Mouse (Mus musculus) hindbrain, embryonic 12.5 days (tissue): ENCODE results near the gene Mtmr10. TPM values are rescaled to one million over a fixed set of nuclear protein-coding genes. Genes with fewer than 3 reads are reported as not detected.

Source experiments
- ATAC-seq: fragments of 200-750 bp; cut with Nextera tagmentation; 2 replicates; pipeline ENCODE4 v1.8.0; 2017; ENCODE audit warnings: moderate TSS enrichment; ENCODE audit not compliant: low FRiP score
- H3K27ac ChIP-seq: fragments of 300-500 bp; sonication (generic); 2 replicates; pipeline ENCODE4 v1.5.1; 2016; ENCODE audit warnings: mild to moderate bottlenecking
- H3K27me3 ChIP-seq: fragments of 300-500 bp; sonication (generic); 2 replicates; pipeline ENCODE4 v1.6.1; 2016; ENCODE audit warnings: mild to moderate bottlenecking
- H3K36me3 ChIP-seq: fragments of 300-500 bp; sonication (generic); 2 replicates; pipeline ENCODE4 v1.6.1; 2016; ENCODE audit warnings: mild to moderate bottlenecking
- H3K4me1 ChIP-seq: fragments of 300-500 bp; sonication (generic); 2 replicates; pipeline ENCODE4 v1.6.1; 2016
- H3K4me2 ChIP-seq: fragments of 300-500 bp; sonication (generic); replicated peaks from 2 replicates; pipeline ENCODE4 v1.6.1; 2016; ENCODE audit warnings: mild to moderate bottlenecking
- H3K4me3 ChIP-seq: fragments of 300-500 bp; sonication (generic); 2 replicates; pipeline ENCODE4 v1.5.1; 2016; ENCODE audit warnings: mild to moderate bottlenecking
- H3K9ac ChIP-seq: fragments of 300-500 bp; sonication (generic); 2 replicates; pipeline ENCODE4 v1.6.1; 2016; ENCODE audit warnings: mild to moderate bottlenecking, moderate library complexity
- H3K9me3 ChIP-seq: fragments of 300-500 bp; sonication (generic); replicated peaks from 2 replicates; pipeline ENCODE4 v1.6.1; 2016; ENCODE audit warnings: mild to moderate bottlenecking
- WGBS: fragments of 180-500 bp; shearing (Covaris S2); methylation state at CpG from one replicate; pipeline ENCODE4 v1.1.7; 2016; 5-methylcytosine and 5-hydroxymethylcytosine counted together
- polyA plus RNA-seq: library from polyadenylated mRNA; unstranded; fragments of >200 nt; fragmentation: Nextera tagmentation; extraction: Ambion mirVana; gene quantifications from 2 replicates; pipeline ENCODE4 v1.2.1, GENCODE M21; 2016

Gene Mtmr10
- 14.7 and 15.6 TPM in 2 replicates for polyA plus RNA-seq

GRCm38 (mm10) chr7:64287414-64288091 lies at the start of gene Mtmr10:
Gene Mtmr10, plus strand, starts transcription at chr7:64287653.
- Histone ChIP-seq H3K9ac (peak within 1 kb of the TSS; percentile 77), H3K9me3 (no peaks in the 10 kb centered on the region), H3K4me2 (peak within 1 kb of the TSS; percentile 63), H3K4me1 (peaks cover 11% of the 10 kb centered on the region), H3K27me3 (no peaks in the 10 kb centered on the region), H3K4me3 (peak within 1 kb of the TSS; percentile 85), H3K36me3 (peaks cover 4% of the 10 kb centered on the region; the same call in 1 of the 2 replicates), H3K27ac (peak within 1 kb of the TSS; percentile 85)
- under 1% methylated on average over 77 of the region's 77 CpGs for WGBS
- ATAC-seq: peak; percentile 99

- Histone ChIP-seq H3K4me3 (no peak overlapping the region), H3K4me1 (no peaks in the 10 kb centered on the region), H3K36me3 (no peaks in the 10 kb centered on the region), H3K27me3 (no peaks in the 10 kb centered on the region), H3K9me3 (no peaks in the 10 kb centered on the region), H3K27ac (no peak overlapping the region), H3K9ac (no peak overlapping the region), H3K4me2 (no peak overlapping the region)
- WGBS: 93% methylated on average over 8 of the region's 8 CpGs
- no peak for ATAC-seq
Observed at GRCm38 (mm10) chr7:64237747-64238146, 49.7 kb upstream of the Mtmr10 start.

- Histone ChIP-seq H3K4me1 (no peaks in the 10 kb centered on the region), H3K36me3 (no peaks in the 10 kb centered on the region), H3K27me3 (no peaks in the 10 kb centered on the region), H3K4me3 (no peak overlapping the region), H3K4me2 (no peak overlapping the region), H3K9me3 (no peaks in the 10 kb centered on the region), H3K9ac (no peak overlapping the region), H3K27ac (no peak overlapping the region)
- no peak for ATAC-seq
- 91% methylated on average over 7 of the region's 7 CpGs for WGBS
Observed at GRCm38 (mm10) chr7:64238410-64239086, 48.9 kb upstream of the Mtmr10 start.

- Histone ChIP-seq H3K4me2 (no peak overlapping the region), H3K9me3 (no peaks in the 10 kb centered on the region), H3K36me3 (no peaks in the 10 kb centered on the region), H3K4me1 (no peaks in the 10 kb centered on the region), H3K27me3 (no peaks in the 10 kb centered on the region), H3K27ac (no peak overlapping the region), H3K4me3 (no peak overlapping the region), H3K9ac (no peak overlapping the region)
- 86% methylated on average over 9 of the region's 9 CpGs for WGBS
- no peak for ATAC-seq
Observed at GRCm38 (mm10) chr7:64239138-64239805, 48.2 kb upstream of the Mtmr10 start.

- no peak overlapping the region for H3K27ac ChIP-seq
- no peaks in the 10 kb centered on the region for H3K36me3 ChIP-seq
- H3K4me2 ChIP-seq: no peak overlapping the region
- no peaks in the 10 kb centered on the region for H3K9me3 ChIP-seq
- ATAC-seq: no peak
- H3K4me3 ChIP-seq: no peak overlapping the region
- WGBS: 84% methylated on average over 4 of the region's 4 CpGs
- H3K9ac ChIP-seq: no peak overlapping the region
- no peaks in the 10 kb centered on the region for H3K27me3 ChIP-seq
- H3K4me1 ChIP-seq: no peaks in the 10 kb centered on the region
Observed at GRCm38 (mm10) chr7:64239806-64240315, 47.6 kb upstream of the Mtmr10 start.

- Histone ChIP-seq H3K9me3 (no peaks in the 10 kb centered on the region), H3K4me1 (no peaks in the 10 kb centered on the region), H3K36me3 (no peaks in the 10 kb centered on the region), H3K27me3 (no peaks in the 10 kb centered on the region), H3K9ac (no peak overlapping the region), H3K4me3 (no peak overlapping the region), H3K4me2 (no peak overlapping the region), H3K27ac (no peak overlapping the region)
- 72% methylated on average over 4 of the region's 4 CpGs for WGBS
- no peak for ATAC-seq
Observed at GRCm38 (mm10) chr7:64242424-64242823, 45.0 kb upstream of the Mtmr10 start.

- H3K36me3 ChIP-seq: no peaks in the 10 kb centered on the region
- H3K4me2 ChIP-seq: no peak overlapping the region
- ATAC-seq: no peak
- H3K4me1 ChIP-seq: no peaks in the 10 kb centered on the region
- no peak overlapping the region for H3K4me3 ChIP-seq
- H3K9ac ChIP-seq: no peak overlapping the region
- H3K9me3 ChIP-seq: no peaks in the 10 kb centered on the region
- no peak overlapping the region for H3K27ac ChIP-seq
- H3K27me3 ChIP-seq: no peaks in the 10 kb centered on the region
- 93% methylated on average over 6 of the region's 6 CpGs for WGBS
Observed at GRCm38 (mm10) chr7:64244371-64244770, 43.1 kb upstream of the Mtmr10 start.

- Histone ChIP-seq H3K9ac (no peak overlapping the region), H3K27ac (no peak overlapping the region), H3K4me2 (no peak overlapping the region), H3K27me3 (no peaks in the 10 kb centered on the region), H3K36me3 (no peaks in the 10 kb centered on the region), H3K4me3 (no peak overlapping the region), H3K4me1 (no peaks in the 10 kb centered on the region), H3K9me3 (no peaks in the 10 kb centered on the region)
- ATAC-seq: no peak
- 46% methylated on average over 4 of the region's 4 CpGs for WGBS
Observed at GRCm38 (mm10) chr7:64246713-64247112, 40.7 kb upstream of the Mtmr10 start.

GRCm38 (mm10) chr7:64248352-64248751 lies 39.1 kb upstream of the Mtmr10 start:
- no peak for ATAC-seq
- no peaks in the 10 kb centered on the region for H3K4me1 ChIP-seq
- H3K4me2 ChIP-seq: no peak overlapping the region
- no peak overlapping the region for H3K9ac ChIP-seq
- no peaks in the 10 kb centered on the region for H3K9me3 ChIP-seq
- 90% methylated on average over 1 of the region's 1 CpGs for WGBS
- no peaks in the 10 kb centered on the region for H3K36me3 ChIP-seq
- no peak overlapping the region for H3K27ac ChIP-seq
- H3K27me3 ChIP-seq: no peaks in the 10 kb centered on the region
- no peak overlapping the region for H3K4me3 ChIP-seq

GRCm38 (mm10) chr7:64249715-64250114 lies 37.7 kb upstream of the Mtmr10 start:
- Histone ChIP-seq H3K4me2 (no peak overlapping the region), H3K4me3 (no peak overlapping the region), H3K27ac (no peak overlapping the region), H3K36me3 (no peaks in the 10 kb centered on the region), H3K4me1 (no peaks in the 10 kb centered on the region), H3K9me3 (no peaks in the 10 kb centered on the region), H3K9ac (no peak overlapping the region), H3K27me3 (no peaks in the 10 kb centered on the region)
- no peak for ATAC-seq
- WGBS: 69% methylated on average over 4 of the region's 4 CpGs

- H3K27me3 ChIP-seq: no peaks in the 10 kb centered on the region
- ATAC-seq: no peak
- H3K4me1 ChIP-seq: no peaks in the 10 kb centered on the region
- WGBS: 91% methylated on average over 7 of the region's 7 CpGs
- H3K27ac ChIP-seq: no peak overlapping the region
- H3K9ac ChIP-seq: no peak overlapping the region
- no peaks in the 10 kb centered on the region for H3K9me3 ChIP-seq
- no peaks in the 10 kb centered on the region for H3K36me3 ChIP-seq
- no peak overlapping the region for H3K4me3 ChIP-seq
- H3K4me2 ChIP-seq: no peak overlapping the region
Observed at GRCm38 (mm10) chr7:64250417-64250816, 37.0 kb upstream of the Mtmr10 start.

- 89% methylated on average over 3 of the region's 3 CpGs for WGBS
- no peak for ATAC-seq
- no peak overlapping the region for H3K9ac ChIP-seq
Observed at GRCm38 (mm10) chr7:64253736-64254135, 33.7 kb upstream of the Mtmr10 start.

More at GRCm38 (mm10) chr7:64253736-64254135, 33.7 kb upstream of the Mtmr10 start:
- no peaks in the 10 kb centered on the region for H3K4me1 ChIP-seq
- H3K27ac ChIP-seq: no peak overlapping the region
- H3K4me3 ChIP-seq: no peak overlapping the region
- H3K27me3 ChIP-seq: no peaks in the 10 kb centered on the region
- H3K36me3 ChIP-seq: no peaks in the 10 kb centered on the region
- no peaks in the 10 kb centered on the region for H3K9me3 ChIP-seq
- no peak overlapping the region for H3K4me2 ChIP-seq
